Mouse (Mus musculus) ES-E14 (cell line): ENCODE measurements around the gene Nprl3.
"Not testable (repeated sequence)": the region's sequence is repeated elsewhere in the genome, so short reads cannot be mapped to it uniquely, and the experiment has no call there.

Experiments used
- MAFK ChIP-seq: IDR thresholded peaks from 2 replicates; pipeline ENCODE4 v1.6.1; 2014; ENCODE audit warnings: mild to moderate bottlenecking, low read depth, low read length, inconsistent platforms; ENCODE audit not compliant: insufficient read depth
- ZC3H11A ChIP-seq: IDR thresholded peaks from 2 replicates; pipeline ENCODE4 v1.6.1; 2012; ENCODE audit warnings: low read depth, mild to moderate bottlenecking, inconsistent platforms, low read length, borderline replicate concordance

GRCm38 (mm10) chr11:32297417-32297816, 29.9 kb upstream of the Nprl3 start:
- TF ChIP-seq ZC3H11A, MAFK: not testable (repeated sequence)
